Mouse (Mus musculus) G1E (cell line): Measurements from ENCODE around the gene Myom1.

Experiments
- CTCF ChIP-seq: IDR thresholded peaks from 2 replicates; pipeline ENCODE4 v1.5.1; 2012; ENCODE audit warnings: low read depth, low read length, inconsistent platforms, mixed read lengths
- GATA1 ChIP-seq: IDR thresholded peaks from 2 replicates; pipeline ENCODE4 v1.6.1; 2012; ENCODE audit warnings: borderline replicate concordance, low read length, inconsistent platforms, mixed read lengths
- TAL1 ChIP-seq: conservative IDR thresholded peaks from 2 replicates; pipeline ENCODE4 v1.6.1; 2012; ENCODE audit warnings: low read depth, low read length, inconsistent platforms, mixed read lengths

GRCm38 (mm10) chr17:71096557-71097208 is 94.2 kb downstream of the Myom1 start:
- TF ChIP-seq CTCF (no peak), TAL1 (no peak), GATA1 (no peak)
